Mouse (Mus musculus) lung, postnatal 4 days (tissue): ENCODE measurements around the gene Pik3r2.

Experiments used
- DNase-seq, 2 experiments: peaks; one replicate each; pipeline ENCODE4 v3.0.0; 2021

Pik3r2 gene

GRCm38 (mm10) chr8:70730956-70731355, 45.6 kb downstream of the Pik3r2 start:
- peak in 1 of 2 experiments; percentile 27 for DNase-seq

- peak; percentile 55 to 61 for DNase-seq
Measured at GRCm38 (mm10) chr8:70729808-70730475, 46.6 kb downstream of the Pik3r2 start.

GRCm38 (mm10) chr8:70726721-70727120, 49.8 kb downstream of the Pik3r2 start:
- DNase-seq, result peak in 1 of 2 experiments; percentile 16

GRCm38 (mm10) chr8:70725792-70726447, 50.6 kb downstream of the Pik3r2 start:
- peak; percentile 51 to 61 for DNase-seq

- DNase-seq, result peak in 1 of 2 experiments; percentile 22
Measured at GRCm38 (mm10) chr8:70724216-70724615, 52.3 kb downstream of the Pik3r2 start.

- DNase-seq, result peak; percentile 71 to 85
Measured at GRCm38 (mm10) chr8:70723486-70724210, 52.9 kb downstream of the Pik3r2 start, which contains the start of gene Pde4c. Pde4c (plus strand) TSS chr8:70723720.

GRCm38 (mm10) chr8:70721601-70722000, 54.9 kb downstream of the Pik3r2 start:
- DNase-seq, result peak in 1 of 2 experiments; percentile 19

- peak; percentile 63 to 88 for DNase-seq
Measured at GRCm38 (mm10) chr8:70720739-70721138, 55.8 kb downstream of the Pik3r2 start.

- peak; percentile 47 to 53 for DNase-seq
Measured at GRCm38 (mm10) chr8:70719796-70720270, 56.7 kb downstream of the Pik3r2 start.

- DNase-seq, result peak; percentile 75 to 78
Measured at GRCm38 (mm10) chr8:70718297-70718696, 58.2 kb downstream of the Pik3r2 start, which contains the start of gene Gm3336. Gm3336 (plus strand) TSS chr8:70718543.
